Mouse (Mus musculus): Measurements from ENCODE around the gene Dhx58.

Gene Dhx58

GRCm38 (mm10) chr11:100721776-100722492 lies 17.9 kb upstream of the Dhx58 start:
- DNase-seq (ENCODE audit: low spot score), result no peak

- DNase-seq (ENCODE audit: low spot score), result no peak
Observed at GRCm38 (mm10) chr11:100721254-100721653, 17.2 kb upstream of the Dhx58 start.

- DNase-seq (ENCODE audit: low spot score), result no peak
Observed at GRCm38 (mm10) chr11:100720345-100720744, 16.3 kb upstream of the Dhx58 start.

GRCm38 (mm10) chr11:100719893-100720292 lies 15.8 kb upstream of the Dhx58 start:
- no peak for DNase-seq (ENCODE audit: low spot score)

GRCm38 (mm10) chr11:100719312-100719711 lies 15.2 kb upstream of the Dhx58 start:
- no peak for DNase-seq (ENCODE audit: low spot score)

GRCm38 (mm10) chr11:100718866-100719265 lies 14.8 kb upstream of the Dhx58 start:
- DNase-seq (ENCODE audit: low spot score), result no peak

GRCm38 (mm10) chr11:100718462-100718861 lies 14.4 kb upstream of the Dhx58 start:
- no peak for DNase-seq (ENCODE audit: low spot score)

- DNase-seq (ENCODE audit: low spot score), result no peak
Observed at GRCm38 (mm10) chr11:100716649-100717048, 12.6 kb upstream of the Dhx58 start.

DNA sequence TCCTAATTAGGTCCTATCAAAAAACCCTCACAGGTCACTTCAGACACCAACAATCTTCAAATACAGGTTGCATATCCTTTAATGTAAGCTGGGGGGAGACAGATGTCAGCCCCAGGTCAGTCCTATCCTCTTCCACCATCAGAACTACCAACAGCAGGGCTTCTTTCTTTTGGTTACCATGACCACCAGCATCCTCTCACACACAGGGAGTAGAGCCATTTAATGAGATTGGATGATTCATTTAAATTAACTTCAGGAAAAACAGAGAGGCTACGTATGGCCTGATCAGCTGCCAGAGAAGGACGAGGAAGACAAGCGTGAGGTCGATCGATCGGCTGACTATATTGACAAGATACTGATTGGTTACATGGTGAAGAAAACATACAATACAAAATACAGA lies 10.9 kb upstream of the Dhx58 start:
- DNase-seq (ENCODE audit: low spot score), result no peak

GRCm38 (mm10) chr11:100714534-100714915 lies 10.5 kb upstream of the Dhx58 start:
- DNase-seq (ENCODE audit: low spot score), result peak; percentile 53

GRCm38 (mm10) chr11:100713735-100714533 lies 9.9 kb upstream of the Dhx58 start, which contains the start of gene Hspb9:
Hspb9 (plus strand) TSS chr11:100713850.
- DNase-seq (ENCODE audit: low spot score), result peak; percentile 77

GRCm38 (mm10) chr11:100713174-100713573 lies 9.1 kb upstream of the Dhx58 start:
- no peak for DNase-seq (ENCODE audit: low spot score)

DNA sequence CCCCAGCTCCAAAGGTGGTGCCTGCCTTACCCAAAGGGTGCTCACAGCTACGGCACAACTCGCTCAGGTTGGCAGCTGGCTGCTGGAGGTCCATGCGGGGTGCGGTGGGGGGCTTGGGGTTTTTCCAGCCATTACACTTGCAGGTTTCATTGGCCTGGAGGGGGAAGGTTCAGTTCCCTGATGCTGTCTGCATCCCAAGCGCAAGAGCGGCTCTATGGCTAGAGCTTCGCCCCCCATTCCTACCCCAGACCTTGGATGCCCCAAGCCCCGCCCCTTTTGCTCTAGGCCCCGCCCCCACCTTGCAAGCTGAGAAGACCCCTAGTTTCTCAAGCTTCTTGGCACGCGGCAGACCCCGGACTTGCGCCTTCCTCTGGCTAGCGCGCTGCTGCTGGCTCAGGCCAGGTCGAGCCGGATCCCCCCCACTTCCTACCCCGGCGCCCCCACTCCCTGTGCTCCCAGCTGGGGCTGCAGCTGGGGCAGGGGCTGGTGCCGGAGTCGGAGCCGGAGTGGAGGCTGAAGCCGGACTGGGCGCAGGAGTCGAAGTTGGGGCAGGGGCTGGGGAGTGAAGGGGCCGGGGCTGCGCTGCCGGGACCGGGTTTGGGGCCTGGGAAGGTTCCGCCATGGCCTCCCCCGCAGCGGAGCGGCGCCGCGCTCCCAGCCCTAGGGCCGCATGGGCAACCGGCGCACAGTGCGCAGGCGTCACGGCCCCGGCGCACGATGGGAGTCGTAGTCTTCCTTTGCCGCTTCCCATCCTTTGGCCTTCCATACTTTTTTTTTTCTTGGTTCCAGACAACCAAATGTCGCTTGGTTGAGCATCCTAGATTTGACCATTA lies 7.9 kb upstream of the Dhx58 start, which contains the start of gene Kat2a:
Gene Kat2a (minus strand): TSS at position 683 of the 833 bp plus-strand sequence.
- DNase-seq (ENCODE audit: low spot score), result peak; percentile 40

DNA sequence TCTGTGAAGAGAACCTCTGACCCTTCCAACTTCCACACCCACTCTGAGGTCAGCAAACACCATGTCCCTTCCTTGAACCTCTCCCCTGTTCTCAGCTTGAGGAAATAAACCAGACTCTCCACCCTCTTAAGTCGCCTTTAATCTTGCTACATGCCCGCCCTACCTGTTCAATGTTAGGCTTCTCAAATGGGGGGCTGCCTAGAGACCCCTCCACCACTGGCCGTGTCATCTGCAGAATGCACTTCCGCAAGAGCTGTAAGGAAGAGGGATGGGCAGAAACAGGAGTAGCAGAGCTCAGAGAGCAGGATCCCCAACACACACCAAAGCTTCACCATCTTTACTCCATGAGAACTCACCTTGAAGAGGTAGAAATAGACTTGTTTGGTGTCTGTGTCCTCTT lies 6.9 kb upstream of the Dhx58 start:
- no peak for DNase-seq (ENCODE audit: low spot score)

- no peak for DNase-seq (ENCODE audit: low spot score)
Observed at GRCm38 (mm10) chr11:100710528-100710927, 6.5 kb upstream of the Dhx58 start.

DNA sequence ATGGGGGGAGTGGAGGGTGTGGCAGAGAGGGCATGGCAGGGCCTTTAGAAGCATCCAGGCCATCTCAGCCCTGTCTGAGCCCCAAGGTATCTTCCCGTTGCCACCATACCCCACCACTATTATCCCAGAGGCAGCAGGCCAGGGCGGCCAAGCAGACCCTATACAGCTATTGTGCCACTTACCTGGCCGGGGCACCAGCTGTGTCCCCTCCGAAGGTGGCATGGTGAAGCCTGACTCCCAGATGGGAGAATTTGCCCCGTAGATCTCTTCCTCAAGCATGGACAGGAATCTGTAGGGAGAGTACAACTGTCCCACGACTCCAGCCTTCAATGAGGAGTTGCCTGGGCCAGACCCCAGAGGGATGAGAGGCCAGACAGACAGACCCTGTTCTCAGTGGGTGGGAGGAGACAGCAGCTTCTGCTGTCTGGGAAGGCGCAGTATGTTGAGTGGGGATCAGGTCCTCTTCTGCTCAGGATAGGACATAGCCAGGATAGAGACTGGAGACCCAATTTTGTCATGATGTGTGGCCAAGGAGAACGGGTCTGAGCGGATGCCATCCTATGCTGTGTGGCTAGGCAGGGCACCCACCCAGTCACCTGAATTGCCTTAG lies 5.2 kb upstream of the Dhx58 start:
- no peak for DNase-seq (ENCODE audit: low spot score)

DNA sequence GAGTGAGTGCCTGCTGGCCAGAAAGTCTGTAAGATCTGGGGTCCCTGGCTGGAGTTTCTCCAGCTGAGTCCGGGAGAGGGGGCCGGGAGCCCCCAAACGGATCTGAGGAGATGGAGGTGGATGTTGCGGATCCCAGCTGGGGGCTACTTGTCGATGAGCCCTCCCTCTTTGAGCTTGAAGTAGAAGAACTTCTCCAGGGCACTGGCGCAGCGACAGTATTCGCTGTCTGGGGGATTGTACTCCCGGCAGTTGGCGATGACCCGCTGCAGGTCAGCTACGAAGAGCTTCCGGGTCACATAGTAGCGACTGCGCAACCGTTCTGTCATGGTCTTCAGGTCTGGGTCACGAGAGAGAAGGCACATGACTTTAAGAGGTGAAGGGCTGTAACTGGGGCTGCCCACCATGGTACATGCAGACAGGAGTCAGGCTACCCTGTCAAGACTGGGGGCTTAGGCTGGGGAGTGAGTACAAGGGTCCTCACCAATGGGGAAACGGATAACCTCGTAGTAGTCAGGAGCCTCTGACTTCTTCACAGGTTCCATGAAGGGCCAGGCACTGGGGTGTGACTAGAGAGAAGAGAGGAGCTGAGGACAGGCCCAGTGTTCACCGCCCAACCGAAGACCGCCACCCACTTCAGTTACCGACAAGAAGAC lies 1.1 kb upstream of the Dhx58 start:
- no peak for DNase-seq (ENCODE audit: low spot score)

GRCm38 (mm10) chr11:100703366-100703765 lies 705 bp downstream of the Dhx58 start:
- no peak for DNase-seq (ENCODE audit: low spot score)

GRCm38 (mm10) chr11:100702906-100703305 lies 1.2 kb downstream of the Dhx58 start:
- no peak for DNase-seq (ENCODE audit: low spot score)

- DNase-seq (ENCODE audit: low spot score), result peak; percentile 67
Observed at GRCm38 (mm10) chr11:100702081-100702851, 1.8 kb downstream of the Dhx58 start.

DNA sequence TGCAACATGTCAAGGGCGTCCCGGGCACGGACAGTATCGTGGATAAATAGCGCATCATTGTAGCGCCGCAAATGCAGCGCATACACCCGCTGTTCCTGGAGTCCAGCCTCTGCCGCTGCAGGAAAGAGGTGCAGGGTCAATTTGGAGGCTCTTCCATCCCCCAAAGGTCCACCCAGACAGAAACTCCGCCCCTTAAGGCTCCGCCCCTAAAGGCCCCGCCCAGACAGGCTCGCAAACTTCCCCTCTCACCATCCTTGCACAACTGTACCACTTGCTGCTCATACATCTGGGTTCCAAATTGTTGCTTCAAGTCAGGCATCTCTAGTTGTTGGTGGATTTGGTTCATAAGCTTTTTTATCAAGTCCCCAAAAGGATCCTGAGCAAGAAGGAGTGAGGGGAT lies 2.8 kb downstream of the Dhx58 start:
- DNase-seq (ENCODE audit: low spot score), result no peak
